11 mouse cellular contexts compared by ENCODE assay signal in the genomic region with DNA sequence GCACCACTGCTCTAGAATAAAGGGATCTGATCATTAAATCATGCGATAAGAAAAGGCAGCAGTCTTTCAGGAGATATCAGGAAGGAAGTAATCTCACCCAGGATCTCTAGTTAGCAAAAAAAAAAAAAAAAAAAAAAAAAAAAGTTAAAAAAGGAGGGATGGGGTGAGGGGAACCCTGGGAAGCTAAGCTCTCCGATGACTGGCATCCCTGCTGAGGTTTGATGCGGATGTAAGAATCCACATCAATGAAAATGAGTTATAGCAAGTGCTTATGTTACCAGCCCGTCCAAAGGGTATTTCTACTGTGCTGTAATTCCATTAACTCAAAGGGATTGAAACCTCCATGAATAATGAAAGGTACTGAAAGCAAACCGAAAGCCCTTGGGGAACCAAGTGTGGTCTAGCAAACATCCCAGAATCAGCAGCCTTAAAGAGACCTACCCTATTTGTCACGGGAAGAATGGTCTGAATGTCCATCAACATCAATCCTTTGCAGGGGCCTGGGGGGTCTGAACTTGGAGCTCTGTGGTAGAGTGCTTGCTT.
"Had no signal": no experiment of that assay in that cellular context is flagged by ENCODE, and none has a peak within 500 bp of the region (broad histone marks: within the 10 kb centered on the region; RNA-seq: fewer than 3 reads in every experiment).

No protein-coding gene starts in this region.

- ATAC-seq: hindbrain, embryonic 16.5 days; midbrain, embryonic 16.5 days had no signal

- H3K27me3 ChIP-seq: limb, embryonic 13.5 days had no signal

- H3K4me3 ChIP-seq: limb, embryonic 13.5 days had no signal

- H3K36me3 ChIP-seq: limb, embryonic 13.5 days had no signal

- DNase-seq: kidney, adult 11 months; kidney, postnatal 14 days; left cerebral cortex, postnatal 4 days; lung, adult 18-20 months; thymus, adult 2 months; thymus, postnatal 25 days had no signal

- H3K9ac ChIP-seq: limb, embryonic 13.5 days; liver, embryonic 14.5 days had no signal

- H3K9me3 ChIP-seq: limb, embryonic 13.5 days had no signal

- H3K4me2 ChIP-seq: limb, embryonic 13.5 days had no signal

- H3K27ac ChIP-seq: limb, embryonic 13.5 days; liver, embryonic 14.5 days; stomach, postnatal 0 days had no signal
